10 mouse cellular contexts compared by ENCODE assay signal in the genomic region with DNA sequence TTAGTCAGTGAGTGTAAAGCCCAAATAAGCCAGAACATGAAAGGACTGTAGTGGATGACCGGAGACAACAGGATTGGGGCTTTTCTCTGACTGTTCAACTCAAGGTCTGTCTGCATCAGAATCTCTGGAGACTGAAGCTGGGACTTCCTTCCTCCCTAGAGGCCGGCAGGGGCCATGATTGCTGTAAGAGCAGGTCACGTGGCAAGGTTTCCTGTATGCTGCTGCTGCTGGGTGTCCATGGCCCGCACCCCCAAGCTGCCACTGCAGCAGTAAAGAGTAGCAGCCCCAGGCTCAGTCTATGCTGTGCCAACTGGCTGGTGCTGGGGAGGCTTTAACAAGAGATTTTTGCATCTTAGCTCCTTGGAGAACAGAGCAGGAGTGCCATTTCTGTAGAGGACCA. TPM values are rescaled to one million over a fixed set of nuclear protein-coding genes. Genes with fewer than 3 reads are reported as not detected.
DNase-seq lines count a peak whose midpoint lies in the region; ATAC-seq and TF ChIP-seq lines count a peak whose summit lies in the region.
"Had no signal": no experiment of that assay in that cellular context is flagged by ENCODE, and none has a peak within 500 bp of the region (broad histone marks: within the 10 kb centered on the region; RNA-seq: fewer than 3 reads in every experiment).

A gene (plus strand): TSS at position 175 of the 400 bp plus-strand sequence.

- H3K36me3 ChIP-seq in kidney, adult 2 months (ENCODE audit: control insufficient read depth, insufficient read depth, low read length) = no peaks in the 10 kb centered on the region
- H3K36me3 ChIP-seq: heart, embryonic 13.5 days; midbrain, embryonic 12.5 days had no signal

- H3K4me3 ChIP-seq in kidney, adult 2 months (ENCODE audit: insufficient read depth, low read depth, low read length) = no peak within 1 kb of the TSS
- H3K4me3 ChIP-seq: heart, embryonic 13.5 days; midbrain, embryonic 12.5 days had no signal

- no peaks in the 10 kb centered on the region for H3K27me3 ChIP-seq in kidney, adult 2 months (replicated peaks; ENCODE audit: control insufficient read depth, insufficient read depth, low read length)
- H3K27me3 ChIP-seq: midbrain, embryonic 12.5 days had no signal

- WGBS in kidney, adult 2 months = 84% methylated on average over 4 of the region's 4 CpGs

- DNase-seq in kidney, adult 2 months = peak; percentile 13
- DNase-seq in kidney, postnatal 14 days = no peak
- DNase-seq in thymus, postnatal 10 days (ENCODE audit: low spot score in 2 of 2) = peak; percentile 72 to 77
- DNase-seq in embryo, embryonic 11 days = no peak
- no peak for DNase-seq in adrenal gland, adult (ENCODE audit: inconsistent age in 2 of 2, low spot score in 1 of 2)
- DNase-seq in frontal cortex, postnatal 14 days (ENCODE audit: low spot score in 2 of 2) = no peak

- TF ChIP-seq CTCF in kidney, adult 2 months (conservative IDR thresholded peaks at IDR 0.05; ENCODE audit: insufficient read depth, insufficient read length, low read depth, low read length) = no peak

- no peak for TF ChIP-seq POLR2A in kidney, adult 2 months (IDR thresholded peaks at IDR 0.05; ENCODE audit: low read depth, low read length)

- peak; percentile 57 for ATAC-seq in inflammation-experienced regulatory T-cells, adult 6 months
- ATAC-seq in megakaryocyte-erythroid progenitor cell, adult 5-6 weeks (replicated peaks; ENCODE audit: low FRiP score, low TSS enrichment, poor library complexity, severe bottlenecking) = peak; percentile 67

- H3K27ac ChIP-seq in kidney, adult 2 months (ENCODE audit: insufficient read depth, low read depth, low read length) = no peak within 1 kb of the TSS
- H3K27ac ChIP-seq: heart, embryonic 13.5 days; midbrain, embryonic 12.5 days had no signal

- H3K4me1 ChIP-seq in kidney, adult 2 months (ENCODE audit: control insufficient read depth, insufficient read depth, low read length) = no peaks in the 10 kb centered on the region
- H3K4me1 ChIP-seq: heart, embryonic 13.5 days; midbrain, embryonic 12.5 days had no signal

RNA-seq across cellular contexts. Expression of the gene that starts here (rescaled TPM):
- polyA plus RNA-seq in kidney, adult 2 months (2012; rRNA removed) = 1.5 and 6.8 TPM in 2 replicates
- 100 to 1,000 TPM; 303 to 376 (median 360) TPM for polyA plus RNA-seq in inflammation-experienced regulatory T-cells, adult 6 months (2017; shearing (Covaris generic))
- 34.7 and 38.6 TPM in 2 replicates for total RNA-seq in megakaryocyte-erythroid progenitor cell, adult 5-6 weeks (2014; fragmentation: Nextera tagmentation)
- 49.8 and 63.2 TPM in 2 replicates for total RNA-seq in megakaryocyte-erythroid progenitor cell, adult 5-6 weeks (2017)

Comparison
In these comparisons a context has a peak if more than half of its experiments do, and no peak if none do; other contexts are left out.
1. RNA of the gene that starts here (polyA plus RNA-seq): 303 to 376 TPM in inflammation-experienced regulatory T-cells, adult 6 months; 1.5 to 6.8 TPM in kidney, adult 2 months; every median in the first group is over 10 times any median in the second.
2. DNase-seq: peak in kidney, adult 2 months (single experiment) and thymus, postnatal 10 days (2 of 2); none in kidney, postnatal 14 days (single experiment), embryo, embryonic 11 days (single experiment), adrenal gland, adult (0 of 2) and frontal cortex, postnatal 14 days (0 of 2).